Mouse (Mus musculus) heart, adult 2 months (tissue): ENCODE data around the gene Dnajc13.

ENCODE experiments used
- CTCF ChIP-seq: fragments of 200-600 bp; IDR thresholded peaks from 2 replicates; pipeline ENCODE4 v1.8.1; 2022; ENCODE audit warnings: antibody characterized with exemption, mild to moderate bottlenecking, moderate library complexity
- EP300 ChIP-seq: fragments of 200-500 bp; IDR thresholded peaks from 2 replicates; pipeline ENCODE4 v1.6.1; 2011; ENCODE audit warnings: low read depth, low read length, control low read depth; ENCODE audit not compliant: insufficient read depth
- POLR2A ChIP-seq: fragments of 200-500 bp; IDR thresholded peaks from 2 replicates; pipeline ENCODE4 v1.6.1; 2011; ENCODE audit warnings: mild to moderate bottlenecking, low read depth, low read length, control low read depth; ENCODE audit not compliant: insufficient read depth

DNA sequence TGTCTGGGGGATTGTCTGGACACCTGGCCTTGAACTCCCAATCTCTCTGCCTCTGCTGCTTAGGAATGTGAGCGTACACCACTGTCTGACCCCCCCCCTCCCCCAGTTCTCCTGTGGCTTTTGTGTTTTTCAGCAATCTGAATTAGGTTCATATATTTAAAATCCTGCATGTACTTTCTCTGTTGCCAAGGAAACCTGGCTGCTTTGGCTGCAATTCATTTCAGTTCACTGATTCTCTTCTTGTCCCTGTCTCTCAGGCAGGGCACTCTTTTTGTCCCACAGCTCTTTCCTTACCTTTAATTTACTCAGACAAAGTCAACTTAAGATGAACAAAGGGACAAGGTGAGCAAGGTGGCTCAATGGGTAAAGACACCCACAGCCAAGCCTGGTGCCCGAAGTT lies 134.6 kb downstream of the Dnajc13 start:
- no peak for TF ChIP-seq CTCF
- no peak for TF ChIP-seq POLR2A
- no peak for TF ChIP-seq EP300
